Mouse (Mus musculus): Measurements from ENCODE around the gene Msrb1. TPM values are rescaled to one million over a fixed set of nuclear protein-coding genes. Genes with fewer than 3 reads are reported as not detected.

Gene Msrb1
- polyA plus RNA-seq, 1 experiment from 2014 or later = 116 TPM

GRCm38 (mm10) chr17:24777073-24777472 is 40.6 kb downstream of the Msrb1 start:
- H3K4me3 ChIP-seq (ENCODE audit: low read depth, low read length) = no peak overlapping the region
- DNase-seq (no peak), ATAC-seq (no peak)
- peaks cover 4% of the 10 kb centered on the region; the same call in 1 of the 2 replicates for H3K9me3 ChIP-seq (ENCODE audit: low read length)
- no peak overlapping the region for H3K9ac ChIP-seq (replicated peaks)
- H3K27ac ChIP-seq (ENCODE audit: low read depth) = no peak overlapping the region
- no peaks in the 10 kb centered on the region for H3K27me3 ChIP-seq (ENCODE audit: insufficient read depth, low read length)
- TF ChIP-seq EP300 (IDR thresholded peaks at IDR 0.05; ENCODE audit: low read depth) = no peak
- no peak for TF ChIP-seq CTCF (IDR thresholded peaks at IDR 0.05; ENCODE audit: low read depth)
- 77% methylated on average over 2 of the region's 2 CpGs for WGBS (ENCODE audit: insufficient replicate concordance)
- H3K4me1 ChIP-seq (ENCODE audit: insufficient read depth) = no peaks in the 10 kb centered on the region
- H3K4me2 ChIP-seq (ENCODE audit: low read depth, low read length) = no peak overlapping the region
- H3K36me3 ChIP-seq (replicated peaks; ENCODE audit: insufficient read depth, low read length) = no peaks in the 10 kb centered on the region

DNA sequence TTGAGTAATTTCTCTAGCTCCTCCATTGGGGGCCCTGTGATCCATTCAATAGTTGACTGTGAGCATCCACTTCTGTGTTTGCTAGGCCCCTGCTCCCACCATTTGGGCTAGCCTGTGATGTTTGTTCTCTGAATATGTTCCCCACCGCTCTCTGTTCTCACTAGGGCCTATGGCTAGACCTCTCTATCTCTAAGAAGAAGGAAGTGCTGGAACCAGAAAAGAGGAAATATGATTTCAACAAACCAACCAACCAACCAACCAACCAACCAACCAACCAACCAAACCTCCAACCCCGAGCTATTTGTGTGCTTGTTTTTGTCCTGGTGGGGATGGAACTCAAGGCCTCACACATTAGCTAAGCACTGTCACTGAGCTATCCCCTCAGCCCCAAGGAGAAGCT is 44.4 kb downstream of the Msrb1 start:
- no peak for ATAC-seq
- 42% methylated on average over 2 of the region's 2 CpGs for WGBS (ENCODE audit: insufficient replicate concordance)

DNA sequence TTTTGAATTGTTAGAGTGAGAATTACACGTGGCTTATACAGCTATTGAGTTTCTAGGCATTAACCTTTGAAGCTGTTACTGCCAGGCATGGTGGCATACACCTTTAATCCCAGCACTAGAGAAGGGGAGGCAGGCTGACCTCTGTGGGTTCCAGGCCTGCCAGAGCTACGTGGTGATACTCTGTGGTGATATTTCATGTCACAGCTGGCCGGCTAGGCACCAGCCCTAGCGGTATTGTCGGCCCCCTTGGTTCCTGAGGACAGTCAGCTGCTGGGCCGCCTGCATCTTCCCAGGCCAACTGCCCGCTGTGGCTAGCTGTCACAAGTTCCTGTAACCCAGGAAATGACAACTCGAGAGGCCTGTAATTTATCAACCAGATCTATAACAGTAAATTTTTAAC is 55.7 kb downstream of the Msrb1 start:
- no peaks in the 10 kb centered on the region for H3K36me3 ChIP-seq (replicated peaks; ENCODE audit: insufficient read depth, low read length)
- H3K4me2 ChIP-seq (ENCODE audit: low read depth, low read length) = no peak overlapping the region
- WGBS (ENCODE audit: insufficient replicate concordance) = 41% methylated on average over 8 of the region's 8 CpGs
- H3K27me3 ChIP-seq (ENCODE audit: insufficient read depth, low read length) = no peaks in the 10 kb centered on the region
- ATAC-seq (no peak), DNase-seq (peak; percentile 8)
- TF ChIP-seq EP300 (IDR thresholded peaks at IDR 0.05; ENCODE audit: low read depth) = no peak
- TF ChIP-seq CTCF (IDR thresholded peaks at IDR 0.05; ENCODE audit: low read depth) = no peak; the same call in 1 of the 2 replicates
- no peak overlapping the region for H3K9ac ChIP-seq (replicated peaks)
- no peaks in the 10 kb centered on the region for H3K9me3 ChIP-seq (ENCODE audit: low read length)
- H3K4me3 ChIP-seq (ENCODE audit: low read depth, low read length) = no peak overlapping the region
- peaks cover 1% of the 10 kb centered on the region for H3K4me1 ChIP-seq (ENCODE audit: insufficient read depth)
- H3K27ac ChIP-seq (ENCODE audit: low read depth) = no peak overlapping the region

More for the DNA sequence above, 44.4 kb downstream of the Msrb1 start:
- no peaks in the 10 kb centered on the region for H3K4me1 ChIP-seq (ENCODE audit: insufficient read depth)
- no peaks in the 10 kb centered on the region for H3K36me3 ChIP-seq (replicated peaks; ENCODE audit: insufficient read depth, low read length)
- DNase-seq = no peak
- H3K27me3 ChIP-seq (ENCODE audit: insufficient read depth, low read length) = no peaks in the 10 kb centered on the region
- no peak overlapping the region for H3K4me3 ChIP-seq (ENCODE audit: low read depth, low read length)
- no peak overlapping the region for H3K4me2 ChIP-seq (ENCODE audit: low read depth, low read length)
- no peak overlapping the region for H3K9ac ChIP-seq (replicated peaks)
- H3K9me3 ChIP-seq (ENCODE audit: low read length) = no peaks in the 10 kb centered on the region
- no peak overlapping the region for H3K27ac ChIP-seq (ENCODE audit: low read depth)
- TF ChIP-seq CTCF (IDR thresholded peaks at IDR 0.05; ENCODE audit: low read depth) (no peak), EP300 (IDR thresholded peaks at IDR 0.05; ENCODE audit: low read depth) (no peak)

Other genes starting within 250 kb of the Msrb1 start
- gene Caskin1, start 248.0 kb upstream of the Msrb1 start, polyA plus RNA-seq (2015; fragmentation: Nextera tagmentation; extraction: Ambion mirVana) = not detected in 2 replicates
- gene Traf7, start 208.7 kb upstream of the Msrb1 start, polyA plus RNA-seq (2015; fragmentation: Nextera tagmentation; extraction: Ambion mirVana) = 14.1 and 17.2 TPM in 2 replicates
- 0.45 and 0.81 TPM in 2 replicates for gene Rab26, start 202.4 kb upstream of the Msrb1 start, polyA plus RNA-seq (2015; fragmentation: Nextera tagmentation; extraction: Ambion mirVana)
- 2.7 and 2.8 TPM in 2 replicates for gene Pkd1, start 186.8 kb upstream of the Msrb1 start, polyA plus RNA-seq (2015; fragmentation: Nextera tagmentation; extraction: Ambion mirVana)
- gene Tsc2, start 104.0 kb upstream of the Msrb1 start, polyA plus RNA-seq (2015; fragmentation: Nextera tagmentation; extraction: Ambion mirVana) = 9.3 and 11.3 TPM in 2 replicates
- 3.6 and 4.3 TPM in 2 replicates for gene Nthl1, start 104.0 kb upstream of the Msrb1 start, polyA plus RNA-seq (2015; fragmentation: Nextera tagmentation; extraction: Ambion mirVana)
- 12.5 and 13.3 TPM in 2 replicates for gene Slc9a3r2, start 86.3 kb upstream of the Msrb1 start, polyA plus RNA-seq (2015; fragmentation: Nextera tagmentation; extraction: Ambion mirVana)
- not detected in 2 replicates for gene Npw, start 78.2 kb upstream of the Msrb1 start, polyA plus RNA-seq (2015; fragmentation: Nextera tagmentation; extraction: Ambion mirVana)
- 7.2 and 7.6 TPM in 2 replicates for gene Zfp598, start 67.0 kb upstream of the Msrb1 start, polyA plus RNA-seq (2015; fragmentation: Nextera tagmentation; extraction: Ambion mirVana)
- 0.11 TPM in 2 replicates for gene Syngr3, start 46.7 kb upstream of the Msrb1 start, polyA plus RNA-seq (2015; fragmentation: Nextera tagmentation; extraction: Ambion mirVana)
- gene Gfer, start 40.5 kb upstream of the Msrb1 start, polyA plus RNA-seq (2015; fragmentation: Nextera tagmentation; extraction: Ambion mirVana) = 46.5 and 50.7 TPM in 2 replicates
- gene Noxo1, start 40.4 kb upstream of the Msrb1 start, polyA plus RNA-seq (2015; fragmentation: Nextera tagmentation; extraction: Ambion mirVana) = 0.51 and 0.58 TPM in 2 replicates
- 18.1 and 21.5 TPM in 2 replicates for gene Tbl3, start 29.0 kb upstream of the Msrb1 start, polyA plus RNA-seq (2015; fragmentation: Nextera tagmentation; extraction: Ambion mirVana)
- gene Rnf151, start 18.6 kb upstream of the Msrb1 start, polyA plus RNA-seq (2015; fragmentation: Nextera tagmentation; extraction: Ambion mirVana) = not detected in 2 replicates
- gene Rps2, start 18.5 kb upstream of the Msrb1 start, polyA plus RNA-seq (2015; fragmentation: Nextera tagmentation; extraction: Ambion mirVana) = 819 and 856 TPM in 2 replicates
- 355 TPM in 2 replicates for gene Ndufb10, start 12.2 kb upstream of the Msrb1 start, polyA plus RNA-seq (2015; fragmentation: Nextera tagmentation; extraction: Ambion mirVana)
- gene Rpl3l, start 8.8 kb upstream of the Msrb1 start, polyA plus RNA-seq (2015; fragmentation: Nextera tagmentation; extraction: Ambion mirVana) = 0.14 and 1.4 TPM in 2 replicates
- 0.20 and 0.64 TPM in 2 replicates for gene Hs3st6, start 16.3 kb downstream of the Msrb1 start, polyA plus RNA-seq (2015; fragmentation: Nextera tagmentation; extraction: Ambion mirVana)
- 0.97 and 1.2 TPM in 2 replicates for gene Meiob, start 67.6 kb downstream of the Msrb1 start, polyA plus RNA-seq (2015; fragmentation: Nextera tagmentation; extraction: Ambion mirVana)
- gene Hagh, start 103.5 kb downstream of the Msrb1 start, polyA plus RNA-seq (2015; fragmentation: Nextera tagmentation; extraction: Ambion mirVana) = 233 and 241 TPM in 2 replicates
- 84.9 and 90.0 TPM in 2 replicates for gene Fahd1, start 113.7 kb downstream of the Msrb1 start, polyA plus RNA-seq (2015; fragmentation: Nextera tagmentation; extraction: Ambion mirVana)
- gene Igfals, start 129.4 kb downstream of the Msrb1 start, polyA plus RNA-seq (2015; fragmentation: Nextera tagmentation; extraction: Ambion mirVana) = 28.0 and 32.4 TPM in 2 replicates
- gene Nubp2, start 149.7 kb downstream of the Msrb1 start, polyA plus RNA-seq (2015; fragmentation: Nextera tagmentation; extraction: Ambion mirVana) = 41.5 and 46.4 TPM in 2 replicates
- gene Spsb3, start 150.0 kb downstream of the Msrb1 start, polyA plus RNA-seq (2015; fragmentation: Nextera tagmentation; extraction: Ambion mirVana) = 43.5 and 45.5 TPM in 2 replicates
- gene Eme2, start 158.4 kb downstream of the Msrb1 start, polyA plus RNA-seq (2015; fragmentation: Nextera tagmentation; extraction: Ambion mirVana) = 11.3 and 11.9 TPM in 2 replicates
- gene Mrps34, start 158.5 kb downstream of the Msrb1 start, polyA plus RNA-seq (2015; fragmentation: Nextera tagmentation; extraction: Ambion mirVana) = 99.6 and 101 TPM in 2 replicates
- gene Nme3, start 159.9 kb downstream of the Msrb1 start, polyA plus RNA-seq (2015; fragmentation: Nextera tagmentation; extraction: Ambion mirVana) = 37.1 and 37.8 TPM in 2 replicates
- gene Mapk8ip3, start 200.3 kb downstream of the Msrb1 start, polyA plus RNA-seq (2015; fragmentation: Nextera tagmentation; extraction: Ambion mirVana) = 4.0 and 4.5 TPM in 2 replicates
- 22.4 and 25.1 TPM in 2 replicates for gene Jpt2, start 224.0 kb downstream of the Msrb1 start, polyA plus RNA-seq (2015; fragmentation: Nextera tagmentation; extraction: Ambion mirVana)